Mouse (Mus musculus) intestine, postnatal 0 days (tissue): ENCODE data around the gene Hif3a. TPM values are rescaled to one million over a fixed set of nuclear protein-coding genes. Genes with fewer than 3 reads are reported as not detected.
A peak's percentile ranks its signal among the peaks of the same experiment; 100 is the strongest.

Source experiments
- ATAC-seq: fragments of 200-750 bp; cut with Nextera tagmentation; 2 replicates; pipeline ENCODE4 v1.8.0; 2017; ENCODE audit warnings: mild to moderate bottlenecking, moderate TSS enrichment, moderate library complexity
- H3K27ac ChIP-seq: fragments of 300-500 bp; sonication (generic); 2 replicates; pipeline ENCODE4 v1.5.1; 2014; ENCODE audit warnings: mild to moderate bottlenecking, low read depth, low read length, moderate library complexity
- H3K27me3 ChIP-seq: fragments of 300-500 bp; sonication (generic); replicated peaks from 2 replicates; pipeline ENCODE4 v1.6.1; 2014; ENCODE audit warnings: low read length, mixed read lengths; ENCODE audit not compliant: control insufficient read depth, insufficient read depth
- H3K36me3 ChIP-seq: fragments of 300-500 bp; sonication (generic); 2 replicates; pipeline ENCODE4 v1.6.1; 2014; ENCODE audit warnings: mild to moderate bottlenecking, moderate library complexity; ENCODE audit not compliant: control insufficient read depth, insufficient read depth
- H3K4me1 ChIP-seq: fragments of 300-500 bp; sonication (generic); replicated peaks from 2 replicates; pipeline ENCODE4 v1.6.1; 2014; ENCODE audit warnings: antibody characterized with exemption, low read length, mixed read lengths; ENCODE audit not compliant: control insufficient read depth, insufficient read depth
- H3K4me2 ChIP-seq: fragments of 300-500 bp; sonication (generic); replicated peaks from 2 replicates; pipeline ENCODE4 v1.6.1; 2014; ENCODE audit warnings: low read depth, mild to moderate bottlenecking, moderate library complexity
- H3K4me3 ChIP-seq: fragments of 300-500 bp; sonication (generic); 2 replicates; pipeline ENCODE4 v1.5.1; 2014; ENCODE audit warnings: low read depth, low read length
- H3K9ac ChIP-seq: fragments of 300-500 bp; sonication (generic); 2 replicates; pipeline ENCODE4 v1.6.1; 2014; ENCODE audit warnings: mild to moderate bottlenecking, low read depth, low read length
- H3K9me3 ChIP-seq: fragments of 300-500 bp; sonication (generic); 2 replicates; pipeline ENCODE4 v1.6.1; 2016; ENCODE audit warnings: mixed run types; ENCODE audit not compliant: control insufficient read depth
- CTCF ChIP-seq: sonication (generic); IDR thresholded peaks from 2 replicates; pipeline ENCODE4 v1.5.1; 2016; ENCODE audit warnings: low read depth, mild to moderate bottlenecking, control low read depth, antibody characterized with exemption, moderate library complexity
- WGBS: fragments of 180-500 bp; shearing (Covaris S2); extraction: QIAGEN DNeasy Blood & Tissue Kit; methylation state at CpG from one replicate; pipeline ENCODE4 v1.1.7; 2014; 5-methylcytosine and 5-hydroxymethylcytosine counted together
- polyA plus RNA-seq: library from polyadenylated mRNA; unstranded; fragments of >200 nt; fragmentation: Nextera tagmentation; extraction: Ambion mirVana; gene quantifications from 2 replicates; pipeline ENCODE4 v1.2.1, GENCODE M21; 2015

Hif3a gene
- polyA plus RNA-seq, 1 experiment from 2014 or later = 18.4 TPM

DNA sequence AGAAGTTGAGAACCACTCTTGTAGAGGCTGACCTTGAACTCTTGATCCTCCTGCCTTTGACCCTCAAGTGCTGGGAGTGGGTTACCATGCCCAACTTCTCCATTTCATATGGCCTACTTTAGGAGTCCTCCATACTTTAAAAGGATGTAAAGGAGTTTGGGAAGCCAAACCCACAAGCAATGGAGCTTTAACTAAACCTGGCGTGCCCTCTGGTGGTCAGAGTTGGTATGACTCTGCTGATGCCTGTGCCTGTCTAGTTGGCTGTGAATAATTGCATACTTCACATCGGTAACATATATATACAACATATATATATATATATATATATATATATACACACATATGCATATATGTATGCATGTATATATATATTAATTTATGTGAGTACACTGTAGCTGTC, 4.2 kb upstream of the Hif3a start:
- H3K9ac ChIP-seq = no peak overlapping the region
- TF ChIP-seq CTCF = peak; percentile 87
- 0 out of 2 replicates have a peak, but pooled peaks cover 5% of the 10 kb centered on the region for H3K4me1 ChIP-seq
- no peak for ATAC-seq
- H3K4me2 ChIP-seq = no peak overlapping the region
- no peak overlapping the region for H3K4me3 ChIP-seq
- no peaks in the 10 kb centered on the region for H3K36me3 ChIP-seq
- H3K27ac ChIP-seq = no peak overlapping the region
- H3K9me3 ChIP-seq = no peaks in the 10 kb centered on the region
- 3% methylated on average over 2 of the region's 2 CpGs for WGBS
- H3K27me3 ChIP-seq = no peaks in the 10 kb centered on the region

DNA sequence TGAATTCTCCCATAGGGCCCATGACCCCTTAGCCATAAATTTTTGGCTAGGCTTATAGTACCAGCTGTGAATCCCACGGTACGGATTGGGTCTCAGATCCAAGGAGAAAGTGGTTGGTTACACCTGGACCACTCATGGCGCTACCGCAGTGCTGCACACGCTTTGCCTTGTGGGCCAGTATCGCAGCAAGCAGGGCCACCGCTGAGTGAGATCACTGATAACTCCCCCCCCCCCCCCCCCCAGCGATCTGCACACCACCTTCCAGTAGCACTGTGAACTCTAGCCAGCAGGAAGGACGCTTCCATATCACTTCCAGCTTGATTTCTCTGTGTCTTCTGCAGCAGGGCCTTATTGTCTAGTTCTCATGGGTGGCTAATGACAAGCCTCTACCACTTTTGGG, 3.4 kb upstream of the Hif3a start:
- TF ChIP-seq CTCF = no peak
- no peaks in the 10 kb centered on the region for H3K9me3 ChIP-seq
- WGBS = 66% methylated on average over 9 of the region's 9 CpGs
- H3K4me1 ChIP-seq = 0 out of 2 replicates have a peak, but pooled peaks cover 5% of the 10 kb centered on the region
- H3K36me3 ChIP-seq = no peaks in the 10 kb centered on the region
- H3K4me3 ChIP-seq = no peak overlapping the region
- ATAC-seq = no peak
- H3K4me2 ChIP-seq = no peak overlapping the region
- H3K9ac ChIP-seq = no peak overlapping the region
- H3K27me3 ChIP-seq = no peaks in the 10 kb centered on the region
- no peak overlapping the region for H3K27ac ChIP-seq

DNA sequence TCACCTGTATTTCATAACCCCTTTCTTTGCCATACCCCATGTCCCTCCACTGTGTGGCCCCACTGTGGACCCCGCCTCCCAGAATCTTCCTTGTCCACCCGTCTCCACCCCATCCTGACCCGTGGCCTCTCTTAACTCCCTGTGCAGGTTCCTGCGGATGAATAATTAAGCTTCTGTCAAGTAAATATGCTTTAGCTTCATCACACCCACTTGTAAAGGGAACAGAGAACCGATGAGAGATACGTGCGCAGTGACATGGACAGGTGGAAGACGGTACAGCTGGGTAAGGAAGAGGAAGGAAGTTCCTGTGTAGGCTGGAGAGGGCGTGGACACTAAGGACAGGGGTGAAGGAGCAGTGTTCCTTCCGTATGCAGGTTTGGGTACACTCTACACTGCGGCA, 618 bp upstream of the Hif3a start:
- peak overlapping the region; percentile 69 for H3K9ac ChIP-seq
- peak overlapping the region; percentile 99 for H3K27ac ChIP-seq
- H3K27me3 ChIP-seq = no peaks in the 10 kb centered on the region
- peak; percentile 32 for TF ChIP-seq CTCF
- peak; percentile 49 for ATAC-seq
- WGBS = 4% methylated on average over 11 of the region's 11 CpGs
- no peaks in the 10 kb centered on the region for H3K36me3 ChIP-seq
- no peaks in the 10 kb centered on the region for H3K9me3 ChIP-seq
- H3K4me2 ChIP-seq = peak overlapping the region; percentile 85
- peak overlapping the region; percentile 67 for H3K4me3 ChIP-seq
- H3K4me1 ChIP-seq = 0 out of 2 replicates have a peak, but pooled peaks cover 15% of the 10 kb centered on the region

DNA sequence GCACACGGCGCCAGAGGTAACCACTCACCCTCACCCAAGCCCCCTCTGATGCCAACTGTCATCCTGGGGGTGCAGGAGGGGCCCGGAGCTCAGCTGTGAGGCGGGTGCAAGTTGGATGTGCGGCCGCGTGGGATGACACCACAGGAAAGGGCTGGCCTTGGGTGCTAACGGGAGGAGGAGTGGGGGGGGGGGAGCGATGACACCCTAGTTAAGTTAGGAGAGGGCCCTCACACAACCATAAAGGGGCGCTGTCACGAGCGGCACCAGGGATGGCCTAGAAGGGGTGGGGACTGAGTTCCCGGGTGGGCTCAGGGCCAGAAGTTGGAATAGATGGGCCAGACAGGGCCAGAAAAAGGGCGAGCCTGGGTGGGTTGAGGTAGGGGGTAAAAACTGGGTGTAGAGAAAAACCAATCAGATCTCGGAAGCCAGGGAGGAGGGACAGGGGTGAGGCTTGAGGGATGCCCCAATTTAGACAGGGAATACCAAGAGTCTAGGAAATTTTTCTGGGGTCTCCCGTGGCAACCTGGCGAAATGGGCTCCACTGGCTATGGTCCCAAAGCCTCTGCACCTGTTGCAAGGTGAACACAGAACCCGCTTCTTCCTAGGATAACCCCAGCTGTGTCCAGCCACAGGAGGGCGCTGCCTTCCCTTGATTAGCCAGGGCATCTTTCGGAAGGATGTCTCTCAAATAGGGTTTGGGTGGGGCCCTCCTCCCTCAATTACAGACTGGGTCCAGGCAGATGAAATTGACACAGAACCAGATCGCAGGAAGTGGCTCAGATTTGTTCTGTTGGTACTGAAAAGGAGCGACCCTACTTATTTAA, 1.2 kb downstream of the Hif3a start:
- Histone ChIP-seq H3K27me3 (no peaks in the 10 kb centered on the region), H3K9me3 (no peaks in the 10 kb centered on the region), H3K36me3 (no peaks in the 10 kb centered on the region), H3K9ac (peak overlapping the region; percentile 69), H3K4me3 (peak overlapping the region; percentile 67), H3K4me1 (0 out of 2 replicates have a peak, but pooled peaks cover 15% of the 10 kb centered on the region), H3K27ac (peak overlapping the region; percentile 99), H3K4me2 (peak overlapping the region; percentile 85)
- ATAC-seq = no peak
- WGBS = 15% methylated on average over 21 of the region's 22 CpGs
- peak; percentile 83 for TF ChIP-seq CTCF

DNA sequence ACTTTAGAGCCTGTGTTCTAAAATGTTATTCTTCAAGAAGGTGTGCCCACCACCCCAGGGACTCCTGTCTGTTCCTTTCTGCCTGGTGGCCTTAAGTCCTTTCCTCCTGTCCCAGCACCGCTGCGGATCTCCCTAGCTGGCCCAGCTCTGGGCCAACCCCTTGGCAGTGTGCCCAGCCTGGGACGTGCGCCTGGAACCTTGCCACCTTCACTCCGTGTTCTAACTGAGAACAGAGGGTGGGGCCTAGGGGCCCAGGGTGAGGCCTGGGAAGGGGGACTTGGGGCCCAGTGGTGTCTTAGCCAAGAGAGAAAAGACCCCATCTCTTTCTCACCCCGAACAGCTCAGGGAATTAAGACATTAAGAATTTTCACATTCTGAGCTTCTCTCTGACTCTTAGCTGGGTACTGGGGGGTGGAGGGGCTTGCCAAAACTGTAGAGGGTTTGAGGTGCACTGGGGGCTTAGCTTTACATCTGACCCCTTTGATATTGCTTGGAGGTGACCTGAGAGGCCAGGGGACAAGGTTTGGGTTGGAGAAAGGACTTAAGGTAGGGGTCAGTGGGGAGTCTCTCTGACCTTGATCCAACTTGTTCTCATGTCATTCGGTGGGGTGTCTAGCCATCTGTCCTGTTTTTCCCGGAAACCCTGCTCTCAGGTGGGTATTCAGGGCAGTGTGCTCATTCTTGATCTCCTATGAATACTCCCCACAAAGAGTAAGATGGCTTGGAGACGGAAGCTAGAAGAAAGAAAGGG, 2.0 kb downstream of the Hif3a start:
- Histone ChIP-seq H3K36me3 (no peaks in the 10 kb centered on the region), H3K27me3 (no peaks in the 10 kb centered on the region), H3K4me3 (peak overlapping the region; percentile 67), H3K9ac (peak overlapping the region; percentile 69), H3K4me1 (0 out of 2 replicates have a peak, but pooled peaks cover 15% of the 10 kb centered on the region), H3K9me3 (no peaks in the 10 kb centered on the region), H3K27ac (peak overlapping the region; percentile 99), H3K4me2 (peak overlapping the region; percentile 85)
- WGBS = 2% methylated on average over 9 of the region's 9 CpGs
- ATAC-seq = peak; percentile 27
- TF ChIP-seq CTCF = no peak

DNA sequence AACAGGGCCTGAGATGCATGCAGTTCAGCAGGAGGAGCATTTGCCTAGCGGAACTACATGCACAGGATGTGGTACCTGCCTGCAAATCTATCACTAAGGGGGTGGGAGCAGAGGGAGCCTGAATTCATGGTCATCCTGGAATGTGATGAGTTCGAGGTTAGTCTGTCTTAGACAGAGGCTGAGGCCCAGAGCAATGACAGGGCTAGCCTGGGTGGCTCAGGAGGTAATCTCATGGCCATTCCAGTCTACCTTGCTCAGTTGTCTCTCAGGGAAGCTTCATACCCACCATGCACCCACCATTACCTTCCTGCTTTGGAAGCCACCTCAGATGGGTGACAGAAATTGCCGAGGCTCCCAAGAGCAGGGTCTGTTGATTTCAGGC, 2.8 kb downstream of the Hif3a start:
- no peak for ATAC-seq
- 34% methylated on average over 3 of the region's 3 CpGs for WGBS
- Histone ChIP-seq H3K27ac (peak overlapping the region; percentile 99), H3K4me2 (peak overlapping the region; percentile 85), H3K4me3 (peak overlapping the region; percentile 67), H3K9ac (peak overlapping the region; percentile 69), H3K9me3 (no peaks in the 10 kb centered on the region), H3K36me3 (peaks cover 3% of the 10 kb centered on the region; the same call in 1 of the 2 replicates), H3K27me3 (no peaks in the 10 kb centered on the region), H3K4me1 (0 out of 2 replicates have a peak, but pooled peaks cover 15% of the 10 kb centered on the region)
- no peak for TF ChIP-seq CTCF
